Mouse (Mus musculus) small intestine, adult 10 weeks (tissue): ENCODE results near the gene Maml1. TPM values are rescaled to one million over a fixed set of nuclear protein-coding genes. Genes with fewer than 3 reads are reported as not detected.

Experiments used
- polyA plus RNA-seq: library from polyadenylated mRNA; stranded (reverse); fragments of 350-450 nt; fragmentation: Illumina TruSeq; extraction: RNeasy Lipid Tissue Mini Kit (QIAGEN cat#74804); gene quantifications from one replicate; pipeline ENCODE4 v1.2.3, GENCODE M21; 2014; ENCODE audit warnings: low replicate concordance

Gene Maml1
- polyA plus RNA-seq: 5.2 TPM

GRCm38 (mm10) chr11:50292190-50292855, at the start of gene Maml1:
Gene Maml1 (minus strand): TSS chr11:50292311.

GRCm38 (mm10) chr11:50325496-50326301, 33.6 kb upstream of the Maml1 start, which contains the start of gene Canx:
Gene Canx (minus strand): TSS chr11:50325673.

GRCm38 (mm10) chr11:50238324-50238723, 53.8 kb downstream of the Maml1 start, which contains the start of gene Ltc4s:
Gene Ltc4s (minus strand): TSS chr11:50238616.

GRCm38 (mm10) chr11:50210505-50211151, 81.5 kb downstream of the Maml1 start, which contains the start of the genes Sqstm1 and Mgat4b:
Gene Sqstm1 (minus strand): TSS chr11:50210827.
Gene Mgat4b (plus strand): TSS chr11:50210890.

Other genes with a start within 250 kb of the Maml1 start
- gene Tbc1d9b, start 160.9 kb downstream of the Maml1 start, polyA plus RNA-seq: 2.2 TPM
- gene Mrnip, start 117.9 kb downstream of the Maml1 start, polyA plus RNA-seq: not detected
- gene Sqstm1, start 81.5 kb downstream of the Maml1 start, polyA plus RNA-seq: 102 TPM
- gene Mgat4b, start 81.4 kb downstream of the Maml1 start, polyA plus RNA-seq: 1.6 TPM
- not detected for gene Ltc4s, start 53.7 kb downstream of the Maml1 start, polyA plus RNA-seq
- 558 TPM for gene Canx, start 33.4 kb upstream of the Maml1 start, polyA plus RNA-seq
- gene Cby3, start 62.2 kb upstream of the Maml1 start, polyA plus RNA-seq: not detected
- 820 TPM for gene Hnrnph1, start 84.7 kb upstream of the Maml1 start, polyA plus RNA-seq
- gene Rufy1, start 138.8 kb upstream of the Maml1 start, polyA plus RNA-seq: 28.8 TPM